Mouse (Mus musculus): Measurements from ENCODE around the gene Thap11.

GRCm38 (mm10) chr8:105805964-105806363 lies 49.0 kb upstream of the Thap11 start:
- no peak for TF ChIP-seq CTCF (IDR thresholded peaks at IDR 0.05; ENCODE audit: insufficient read depth, low read length)
- no peak for TF ChIP-seq POLR2A (IDR thresholded peaks at IDR 0.05; ENCODE audit: borderline replicate concordance, extremely low read depth, low read depth, low read length)

Measured in lung, adult 2 months (tissue).